Mouse (Mus musculus): ENCODE results near the gene Med20.

The Med20 gene

GRCm38 (mm10) chr17:47610849-47611660 is at the start of gene Med20, which contains the start of the genes Bysl and Gm20517:
Med20 (plus strand) TSS chr17:47611582.
Bysl (minus strand) TSS chr17:47611492.
Gm20517 (plus strand) TSS chr17:47611589.
- peak; percentile 99 for DNase-seq (ENCODE audit: low spot score)

- DNase-seq (ENCODE audit: low spot score), result no peak
These were observed 48.5 kb upstream of the Med20 start for GRCm38 (mm10) chr17:47562875-47563274.

GRCm38 (mm10) chr17:47564612-47565011 is 46.8 kb upstream of the Med20 start:
- DNase-seq (ENCODE audit: low spot score), result no peak

GRCm38 (mm10) chr17:47566133-47566532 is 45.2 kb upstream of the Med20 start:
- DNase-seq (ENCODE audit: low spot score), result no peak

- DNase-seq (ENCODE audit: low spot score), result no peak
These were observed 44.1 kb upstream of the Med20 start for GRCm38 (mm10) chr17:47567271-47567670.

GRCm38 (mm10) chr17:47568389-47568788 is 43.0 kb upstream of the Med20 start:
- DNase-seq (ENCODE audit: low spot score), result no peak

- no peak for DNase-seq (ENCODE audit: low spot score)
These were observed 42.3 kb upstream of the Med20 start for GRCm38 (mm10) chr17:47568951-47569527.

GRCm38 (mm10) chr17:47571621-47572020 is 39.8 kb upstream of the Med20 start:
- DNase-seq (ENCODE audit: low spot score), result no peak

GRCm38 (mm10) chr17:47572436-47572835 is 38.9 kb upstream of the Med20 start:
- no peak for DNase-seq (ENCODE audit: low spot score)

- DNase-seq (ENCODE audit: low spot score), result no peak
These were observed 37.4 kb upstream of the Med20 start for GRCm38 (mm10) chr17:47574028-47574427.

GRCm38 (mm10) chr17:47574830-47575229 is 36.6 kb upstream of the Med20 start:
- DNase-seq (ENCODE audit: low spot score), result no peak

GRCm38 (mm10) chr17:47578655-47579054 is 32.7 kb upstream of the Med20 start:
- DNase-seq (ENCODE audit: low spot score), result no peak

GRCm38 (mm10) chr17:47580962-47581361 is 30.4 kb upstream of the Med20 start:
- DNase-seq (ENCODE audit: low spot score), result no peak

GRCm38 (mm10) chr17:47588517-47588916 is 22.9 kb upstream of the Med20 start:
- no peak for DNase-seq (ENCODE audit: low spot score)

- DNase-seq (ENCODE audit: low spot score), result no peak
These were observed 20.3 kb upstream of the Med20 start for GRCm38 (mm10) chr17:47591073-47591472.

- DNase-seq (ENCODE audit: low spot score), result peak; percentile 96
These were observed 18.0 kb upstream of the Med20 start for GRCm38 (mm10) chr17:47593215-47593853.

GRCm38 (mm10) chr17:47593854-47594182 is 17.6 kb upstream of the Med20 start:
- DNase-seq (ENCODE audit: low spot score), result no peak

GRCm38 (mm10) chr17:47594183-47594968 is 17.0 kb upstream of the Med20 start:
- DNase-seq (ENCODE audit: low spot score), result peak; percentile 44

- DNase-seq (ENCODE audit: low spot score), result no peak
These were observed 16.5 kb upstream of the Med20 start for GRCm38 (mm10) chr17:47594969-47595247.

- DNase-seq (ENCODE audit: low spot score), result peak; percentile 70
These were observed 15.9 kb upstream of the Med20 start for GRCm38 (mm10) chr17:47595248-47596161.

- DNase-seq (ENCODE audit: low spot score), result peak; percentile 27
These were observed 15.1 kb upstream of the Med20 start for GRCm38 (mm10) chr17:47596162-47596838.
